Mouse (Mus musculus) midbrain, embryonic 10.5 days (tissue): ENCODE measurements around the gene Hes2. TPM values are rescaled to one million over a fixed set of nuclear protein-coding genes. Genes with fewer than 3 reads are reported as not detected.

Source experiments
- DNase-seq: peaks from one replicate; pipeline ENCODE4 v3.0.0-alpha.2; 2017; ENCODE audit warnings: low spot score
- H3K27ac ChIP-seq: fragments of 300-500 bp; sonication (generic); replicated peaks from 2 replicates; pipeline ENCODE4 v1.5.1; 2016; ENCODE audit warnings: mild to moderate bottlenecking
- H3K27me3 ChIP-seq: fragments of 300-500 bp; sonication (generic); 2 replicates; pipeline ENCODE4 v1.6.1; 2016; ENCODE audit warnings: low read depth, mild to moderate bottlenecking; ENCODE audit not compliant: poor library complexity, severe bottlenecking
- H3K36me3 ChIP-seq: fragments of 300-500 bp; sonication (generic); 2 replicates; pipeline ENCODE4 v1.6.1; 2016; ENCODE audit warnings: mild to moderate bottlenecking, moderate library complexity
- H3K4me1 ChIP-seq: fragments of 300-500 bp; sonication (generic); 2 replicates; pipeline ENCODE4 v1.6.1; 2016
- H3K4me3 ChIP-seq: fragments of 300-500 bp; sonication (generic); 2 replicates; pipeline ENCODE4 v1.5.1; 2016; ENCODE audit warnings: mild to moderate bottlenecking, moderate library complexity
- H3K9me3 ChIP-seq: fragments of 300-500 bp; sonication (generic); replicated peaks from 2 replicates; pipeline ENCODE4 v1.6.1; 2016; ENCODE audit warnings: mild to moderate bottlenecking
- WGBS: fragments of 180-500 bp; shearing (Covaris S2); methylation state at CpG from one replicate; pipeline ENCODE4 v1.1.7; 2016; 5-methylcytosine and 5-hydroxymethylcytosine counted together
- polyA plus RNA-seq: library from polyadenylated mRNA; unstranded; fragments of >200 nt; fragmentation: Nextera tagmentation; extraction: Ambion mirVana; gene quantifications from 2 replicates; pipeline ENCODE4 v1.2.1, GENCODE M21; 2016

Gene Hes2
- polyA plus RNA-seq, 1 experiment from 2014 or later: 0.79 TPM

- DNase-seq: no peak
- Histone ChIP-seq H3K36me3 (peaks cover 14% of the 10 kb centered on the region), H3K27ac (peak overlapping the region; percentile 68), H3K4me1 (peaks cover 34% of the 10 kb centered on the region), H3K9me3 (no peaks in the 10 kb centered on the region), H3K4me3 (peak overlapping the region; percentile 37), H3K27me3 (no peaks in the 10 kb centered on the region)
- 49% methylated on average over 14 of the region's 14 CpGs for WGBS
Observed at GRCm38 (mm10) chr4:152186205-152187082, 27.8 kb downstream of the Hes2 start.

- peaks cover 14% of the 10 kb centered on the region for H3K36me3 ChIP-seq
- no peaks in the 10 kb centered on the region for H3K9me3 ChIP-seq
- H3K4me1 ChIP-seq: peaks cover 34% of the 10 kb centered on the region
- WGBS: 92% methylated on average over 9 of the region's 9 CpGs
- H3K27me3 ChIP-seq: no peaks in the 10 kb centered on the region
- H3K4me3 ChIP-seq: no peak overlapping the region
- peak overlapping the region; percentile 49; the same call in 1 of the 2 replicates for H3K27ac ChIP-seq
- no peak for DNase-seq
Observed at GRCm38 (mm10) chr4:152187142-152187541, 28.5 kb downstream of the Hes2 start.

GRCm38 (mm10) chr4:152188651-152189050 is 30.0 kb downstream of the Hes2 start:
- Histone ChIP-seq H3K4me1 (peaks cover 34% of the 10 kb centered on the region), H3K27me3 (no peaks in the 10 kb centered on the region)
- 93% methylated on average over 2 of the region's 2 CpGs for WGBS

DNA sequence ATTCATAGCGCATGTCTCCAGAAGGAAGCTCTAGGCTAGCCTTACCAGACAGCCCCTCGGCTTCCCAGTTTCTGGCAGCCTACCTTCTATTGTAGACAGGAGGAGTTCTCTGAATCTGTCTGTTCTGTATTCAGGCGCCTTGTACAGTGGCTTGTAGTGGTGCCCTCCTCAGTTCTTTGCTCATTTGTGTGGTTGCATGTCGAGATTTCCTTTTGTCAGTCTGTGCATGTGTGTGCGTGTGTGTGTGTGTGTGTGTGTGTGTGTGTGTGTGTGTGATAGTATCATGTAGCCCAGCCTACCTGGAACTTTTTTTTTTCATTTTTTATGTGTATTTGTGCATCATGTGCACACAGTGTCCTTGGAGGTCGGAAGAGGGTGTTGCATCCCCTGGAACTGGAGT is 30.4 kb downstream of the Hes2 start:
- 0 out of 2 replicates have a peak, but pooled peaks cover 3% of the 10 kb centered on the region for H3K36me3 ChIP-seq
- WGBS: 92% methylated on average over 6 of the region's 6 CpGs
- no peak overlapping the region for H3K27ac ChIP-seq
- no peaks in the 10 kb centered on the region for H3K9me3 ChIP-seq
- DNase-seq: no peak
- no peaks in the 10 kb centered on the region for H3K27me3 ChIP-seq
- peaks cover 34% of the 10 kb centered on the region for H3K4me1 ChIP-seq
- H3K4me3 ChIP-seq: no peak overlapping the region

More at GRCm38 (mm10) chr4:152188651-152189050, 30.0 kb downstream of the Hes2 start:
- 0 out of 2 replicates have a peak, but pooled peaks cover 4% of the 10 kb centered on the region for H3K36me3 ChIP-seq
- no peak overlapping the region for H3K27ac ChIP-seq
- no peaks in the 10 kb centered on the region for H3K9me3 ChIP-seq
- no peak for DNase-seq
- no peak overlapping the region for H3K4me3 ChIP-seq

DNA sequence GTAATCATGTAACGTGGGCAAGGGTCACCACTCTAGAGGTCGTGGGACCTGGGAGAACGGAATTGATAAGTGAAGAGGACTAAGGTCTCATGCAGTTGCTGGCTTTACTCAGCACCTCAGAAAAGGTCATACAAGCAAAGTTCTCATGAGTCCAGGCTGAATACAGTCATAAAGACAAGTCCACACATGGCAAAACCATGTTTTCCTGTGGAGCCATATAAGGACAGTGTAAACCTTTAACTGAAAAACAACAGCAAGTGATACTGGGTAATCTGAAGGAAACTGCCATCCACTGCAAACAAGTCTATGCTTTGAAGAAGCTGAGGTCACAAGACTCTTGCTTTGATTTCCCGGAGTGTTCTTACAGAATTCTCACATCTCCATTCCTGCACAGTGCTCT is 31.0 kb downstream of the Hes2 start:
- no peak overlapping the region for H3K27ac ChIP-seq
- H3K4me1 ChIP-seq: peaks cover 32% of the 10 kb centered on the region
- no peaks in the 10 kb centered on the region for H3K9me3 ChIP-seq
- H3K4me3 ChIP-seq: no peak overlapping the region
- H3K27me3 ChIP-seq: no peaks in the 10 kb centered on the region
- WGBS: 90% methylated on average over 4 of the region's 4 CpGs
- 0 out of 2 replicates have a peak, but pooled peaks cover 3% of the 10 kb centered on the region for H3K36me3 ChIP-seq
- DNase-seq: no peak

GRCm38 (mm10) chr4:152190096-152190653 is 31.5 kb downstream of the Hes2 start:
- no peak for DNase-seq
- Histone ChIP-seq H3K4me1 (peaks cover 27% of the 10 kb centered on the region), H3K9me3 (no peaks in the 10 kb centered on the region), H3K36me3 (0 out of 2 replicates have a peak, but pooled peaks cover 3% of the 10 kb centered on the region), H3K4me3 (no peak overlapping the region), H3K27ac (no peak overlapping the region), H3K27me3 (no peaks in the 10 kb centered on the region)
- WGBS: 80% methylated on average over 11 of the region's 11 CpGs

DNA sequence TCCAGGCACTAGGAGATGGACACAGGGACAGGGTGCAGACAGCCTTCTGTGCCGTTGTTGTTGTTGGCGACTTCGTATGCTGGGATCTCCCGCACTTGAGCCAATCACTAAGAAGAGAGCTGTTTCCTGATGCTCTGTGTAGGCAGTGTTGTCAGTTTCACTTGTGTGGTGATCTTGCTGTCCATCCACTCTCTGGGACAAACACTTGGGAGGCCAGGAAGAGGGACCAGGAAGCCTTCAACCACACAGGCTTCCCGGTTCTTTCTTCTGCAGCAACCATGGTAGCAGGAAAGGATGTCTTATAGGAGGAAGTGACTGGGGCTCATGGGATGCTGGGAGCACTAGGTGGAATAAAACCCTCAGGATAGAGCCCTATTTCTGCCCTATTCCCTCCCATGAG is 32.0 kb downstream of the Hes2 start:
- H3K36me3 ChIP-seq: 0 out of 2 replicates have a peak, but pooled peaks cover 3% of the 10 kb centered on the region
- H3K27ac ChIP-seq: no peak overlapping the region
- 88% methylated on average over 5 of the region's 5 CpGs for WGBS

GRCm38 (mm10) chr4:152192569-152192968 is 33.9 kb downstream of the Hes2 start:
- DNase-seq: no peak
- Histone ChIP-seq H3K4me3 (no peak overlapping the region), H3K9me3 (no peaks in the 10 kb centered on the region), H3K4me1 (0 out of 2 replicates have a peak, but pooled peaks cover 6% of the 10 kb centered on the region), H3K27ac (no peak overlapping the region), H3K27me3 (no peaks in the 10 kb centered on the region), H3K36me3 (0 out of 2 replicates have a peak, but pooled peaks cover 1% of the 10 kb centered on the region)
- 71% methylated on average over 4 of the region's 4 CpGs for WGBS

More for the DNA sequence above, 32.0 kb downstream of the Hes2 start:
- Histone ChIP-seq H3K4me3 (no peak overlapping the region), H3K4me1 (peaks cover 22% of the 10 kb centered on the region), H3K27me3 (no peaks in the 10 kb centered on the region), H3K9me3 (no peaks in the 10 kb centered on the region)
- no peak for DNase-seq

GRCm38 (mm10) chr4:152194476-152195175 is 36.0 kb downstream of the Hes2 start:
- no peak for DNase-seq
- Histone ChIP-seq H3K27ac (no peak overlapping the region), H3K9me3 (no peaks in the 10 kb centered on the region), H3K27me3 (no peaks in the 10 kb centered on the region), H3K4me1 (0 out of 2 replicates have a peak, but pooled peaks cover 6% of the 10 kb centered on the region), H3K36me3 (no peaks in the 10 kb centered on the region), H3K4me3 (no peak overlapping the region)
- 87% methylated on average over 3 of the region's 3 CpGs for WGBS

DNA sequence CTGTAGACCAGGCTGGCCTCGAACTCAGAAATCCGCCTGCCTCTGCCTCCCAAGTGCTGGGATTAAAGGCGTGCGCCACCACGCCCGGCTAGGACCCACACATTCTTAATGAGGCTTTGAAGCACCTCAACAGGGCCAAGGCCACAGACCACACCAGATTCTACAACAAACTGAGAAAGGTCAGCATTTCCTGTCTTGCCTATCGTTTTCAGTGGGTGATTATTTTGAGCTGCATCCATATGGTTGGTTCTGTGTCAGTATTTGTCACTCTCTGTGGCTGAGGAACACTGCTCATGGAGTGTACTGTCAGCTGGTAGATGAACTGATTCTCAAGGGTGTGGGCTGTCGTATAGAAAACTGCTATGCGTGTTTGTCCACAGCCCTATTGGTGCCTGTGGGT is 37.6 kb downstream of the Hes2 start:
- WGBS: 90% methylated on average over 9 of the region's 9 CpGs

DNA sequence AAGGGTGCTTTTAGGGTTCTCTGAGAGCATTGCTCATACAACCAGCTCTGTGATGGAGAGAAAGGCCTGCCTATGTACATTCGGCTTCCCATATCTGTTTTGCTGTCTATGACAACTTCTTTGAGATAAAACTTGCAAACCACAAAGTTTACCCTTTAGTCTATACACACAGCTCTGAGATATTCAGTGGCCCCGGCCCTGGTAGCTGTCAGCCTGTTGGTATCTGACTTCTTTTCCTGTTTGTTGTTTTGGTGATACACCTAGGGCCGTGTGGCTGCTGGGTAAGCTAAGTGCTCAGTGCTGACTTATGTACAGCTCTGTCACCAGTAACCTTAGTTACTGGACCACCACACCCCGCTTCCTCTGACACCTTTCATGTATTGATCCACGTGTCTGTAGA is 38.9 kb downstream of the Hes2 start:
- Histone ChIP-seq H3K36me3 (no peaks in the 10 kb centered on the region), H3K4me3 (no peak overlapping the region), H3K9me3 (no peaks in the 10 kb centered on the region), H3K4me1 (peaks cover 19% of the 10 kb centered on the region), H3K27me3 (no peaks in the 10 kb centered on the region), H3K27ac (no peak overlapping the region)
- WGBS: 84% methylated on average over 5 of the region's 5 CpGs
- no peak for DNase-seq

More for the DNA sequence above, 37.6 kb downstream of the Hes2 start:
- no peak overlapping the region for H3K27ac ChIP-seq
- no peaks in the 10 kb centered on the region for H3K36me3 ChIP-seq
- no peaks in the 10 kb centered on the region for H3K9me3 ChIP-seq
- DNase-seq: no peak
- no peaks in the 10 kb centered on the region for H3K27me3 ChIP-seq
- no peak overlapping the region for H3K4me3 ChIP-seq
- H3K4me1 ChIP-seq: peaks cover 11% of the 10 kb centered on the region; the same call in 1 of the 2 replicates

DNA sequence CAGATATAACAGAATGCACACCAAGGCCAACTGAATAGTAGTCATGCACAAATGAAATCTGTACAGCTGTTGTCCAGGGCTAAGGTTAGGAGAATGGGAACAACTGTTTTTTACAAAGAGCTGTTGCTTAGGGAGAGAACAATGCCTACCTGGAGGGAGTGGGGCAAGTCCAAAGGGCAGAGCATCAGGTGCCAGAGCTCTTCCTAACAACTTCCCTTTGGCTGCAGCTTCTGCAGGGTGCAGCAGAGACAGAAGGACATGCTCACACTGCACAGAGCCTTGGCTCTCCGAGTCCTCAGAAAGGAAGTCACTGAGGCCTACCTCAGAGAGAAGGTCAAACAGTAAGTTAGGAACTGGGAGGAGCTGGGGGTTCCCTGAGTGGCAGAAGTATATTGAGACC is 41.0 kb downstream of the Hes2 start:
- Histone ChIP-seq H3K4me3 (no peak overlapping the region), H3K9me3 (no peaks in the 10 kb centered on the region), H3K27me3 (no peaks in the 10 kb centered on the region), H3K36me3 (no peaks in the 10 kb centered on the region), H3K27ac (no peak overlapping the region), H3K4me1 (peaks cover 25% of the 10 kb centered on the region)
- no peak for DNase-seq
- WGBS: 63% methylated on average over 1 of the region's 1 CpGs
